Mouse (Mus musculus): ENCODE measurements around the gene Slc25a5.

GRCm38 (mm10) chrX:36799131-36799879 lies 3.9 kb downstream of the Slc25a5 start:
- no peak for TF ChIP-seq EP300 (IDR thresholded peaks at IDR 0.05; ENCODE audit: low read depth)
- TF ChIP-seq CTCF (IDR thresholded peaks at IDR 0.05; ENCODE audit: low read depth): no peak
